Mouse (Mus musculus) kidney, embryonic 16.5 days (tissue): ENCODE measurements around the gene Hopx. TPM values are rescaled to one million over a fixed set of nuclear protein-coding genes. Genes with fewer than 3 reads are reported as not detected.

Source experiments
- ATAC-seq: fragments of 200-750 bp; cut with Nextera tagmentation; 2 replicates; pipeline ENCODE4 v1.8.0; 2017; ENCODE audit warnings: moderate TSS enrichment; ENCODE audit not compliant: low FRiP score, low TSS enrichment
- H3K27ac ChIP-seq: fragments of 300-500 bp; sonication (generic); 2 replicates; pipeline ENCODE4 v1.5.1; 2014; ENCODE audit warnings: low read length
- H3K27me3 ChIP-seq: fragments of 300-500 bp; sonication (generic); 2 replicates; pipeline ENCODE4 v1.6.1; 2014; ENCODE audit warnings: low read length, control low read depth, mixed read lengths; ENCODE audit not compliant: insufficient read depth
- H3K36me3 ChIP-seq: fragments of 300-500 bp; sonication (generic); 2 replicates; pipeline ENCODE4 v1.6.1; 2014; ENCODE audit warnings: low read length, control low read depth, mixed read lengths; ENCODE audit not compliant: insufficient read depth
- H3K4me1 ChIP-seq: fragments of 300-500 bp; sonication (generic); 2 replicates; pipeline ENCODE4 v1.6.1; 2014; ENCODE audit warnings: low read length, control low read depth, mixed read lengths; ENCODE audit not compliant: insufficient read depth
- H3K4me2 ChIP-seq: fragments of 300-500 bp; sonication (generic); replicated peaks from 2 replicates; pipeline ENCODE4 v1.6.1; 2014; ENCODE audit warnings: low read depth, low read length
- H3K4me3 ChIP-seq: fragments of 300-500 bp; sonication (generic); 2 replicates; pipeline ENCODE4 v1.5.1; 2014; ENCODE audit warnings: mild to moderate bottlenecking, low read length
- H3K9ac ChIP-seq: fragments of 300-500 bp; sonication (generic); replicated peaks from 2 replicates; pipeline ENCODE4 v1.6.1; 2014; ENCODE audit warnings: low read length
- H3K9me3 ChIP-seq: fragments of 300-500 bp; sonication (generic); 2 replicates; pipeline ENCODE4 v1.6.1; 2016; ENCODE audit warnings: low read length, control low read depth
- WGBS: fragments of 180-500 bp; shearing (Covaris S2); extraction: QIAGEN DNeasy Blood & Tissue Kit; methylation state at CpG from one replicate; pipeline ENCODE4 v1.1.7; 2014; 5-methylcytosine and 5-hydroxymethylcytosine counted together
- polyA plus RNA-seq: library from polyadenylated mRNA; unstranded; fragments of >200 nt; fragmentation: Nextera tagmentation; extraction: Ambion mirVana; gene quantifications from 2 replicates; pipeline ENCODE4 v1.2.1, GENCODE M21; 2015

Hopx gene
- polyA plus RNA-seq, 1 experiment from 2014 or later, result 1.8 TPM

DNA sequence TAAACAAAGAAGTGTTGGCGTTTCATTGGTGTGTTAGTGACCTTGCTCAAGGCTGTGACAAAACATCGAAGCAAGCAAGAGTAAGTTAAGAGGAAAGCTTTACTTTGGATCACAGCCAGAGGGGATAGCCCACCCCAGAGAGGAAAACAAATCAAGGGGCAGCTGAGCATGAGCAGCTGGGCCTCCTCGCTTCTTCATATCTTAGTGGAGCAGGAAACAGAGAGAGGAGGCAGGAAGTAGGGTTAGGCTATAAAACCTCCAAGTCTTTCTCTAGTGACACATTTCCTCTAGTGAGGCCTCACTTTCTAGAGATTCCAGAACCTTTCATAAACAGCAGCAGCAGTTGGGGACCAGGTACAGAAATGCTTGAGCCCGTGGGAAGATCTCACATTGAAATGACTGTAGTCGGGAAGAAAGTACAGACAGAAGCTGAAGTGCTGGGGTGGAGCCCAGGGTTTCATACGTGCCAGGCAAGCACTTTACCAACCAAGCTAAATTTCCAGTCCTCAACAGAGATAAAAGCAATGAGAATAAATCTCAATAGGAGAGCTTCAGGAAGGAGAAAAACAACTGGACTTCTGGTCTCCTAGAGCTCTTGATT, 33.2 kb upstream of the Hopx start:
- no peaks in the 10 kb centered on the region for H3K4me1 ChIP-seq
- no peaks in the 10 kb centered on the region for H3K36me3 ChIP-seq
- no peak overlapping the region for H3K4me3 ChIP-seq
- H3K9me3 ChIP-seq, result no peaks in the 10 kb centered on the region
- H3K9ac ChIP-seq, result no peak overlapping the region
- no peaks in the 10 kb centered on the region for H3K27me3 ChIP-seq
- H3K4me2 ChIP-seq, result no peak overlapping the region
- peak overlapping the region; percentile 83 for H3K27ac ChIP-seq
- WGBS, result 46% methylated on average over 6 of the region's 6 CpGs
- peak; percentile 91 for ATAC-seq

DNA sequence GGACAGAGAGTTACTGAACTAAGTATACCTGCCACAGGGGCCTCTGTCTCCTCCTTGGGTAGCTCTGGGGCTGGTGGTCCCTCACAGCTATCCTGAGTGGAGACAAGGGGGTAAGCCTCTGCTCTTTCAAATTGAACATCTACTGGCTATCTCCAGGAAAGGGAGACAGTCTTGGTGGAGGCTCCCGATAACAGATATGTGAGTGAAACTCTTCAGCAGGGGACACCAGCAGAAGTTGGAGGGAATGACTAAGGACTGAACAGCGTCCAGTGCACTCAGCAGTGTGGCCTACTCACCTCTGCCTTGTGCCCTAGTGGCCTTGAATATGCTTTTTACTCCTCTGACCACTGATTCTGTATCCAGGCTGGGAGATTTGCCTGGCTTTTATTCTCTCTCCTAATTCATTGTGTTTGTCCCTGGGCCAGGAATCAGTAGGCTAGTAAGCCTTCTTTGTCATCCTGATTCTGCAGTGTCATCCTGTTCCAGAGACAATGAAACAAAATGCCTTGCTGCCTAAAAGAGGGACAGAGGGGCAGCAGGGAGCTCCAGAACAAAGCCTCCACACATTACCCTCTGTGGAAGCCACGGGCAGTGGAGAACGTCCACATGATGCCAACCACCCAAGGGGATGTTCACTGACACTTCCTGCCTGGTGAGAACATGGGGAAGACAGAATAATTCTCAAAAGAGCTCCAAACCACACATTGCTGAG, 31.7 kb upstream of the Hopx start:
- ATAC-seq, result no peak
- WGBS, result 82% methylated on average over 4 of the region's 4 CpGs
- Histone ChIP-seq H3K4me1 (no peaks in the 10 kb centered on the region), H3K9me3 (no peaks in the 10 kb centered on the region), H3K36me3 (no peaks in the 10 kb centered on the region), H3K4me2 (no peak overlapping the region), H3K4me3 (no peak overlapping the region), H3K27me3 (no peaks in the 10 kb centered on the region), H3K27ac (peak overlapping the region; percentile 40; the same call in 1 of the 2 replicates), H3K9ac (no peak overlapping the region)

DNA sequence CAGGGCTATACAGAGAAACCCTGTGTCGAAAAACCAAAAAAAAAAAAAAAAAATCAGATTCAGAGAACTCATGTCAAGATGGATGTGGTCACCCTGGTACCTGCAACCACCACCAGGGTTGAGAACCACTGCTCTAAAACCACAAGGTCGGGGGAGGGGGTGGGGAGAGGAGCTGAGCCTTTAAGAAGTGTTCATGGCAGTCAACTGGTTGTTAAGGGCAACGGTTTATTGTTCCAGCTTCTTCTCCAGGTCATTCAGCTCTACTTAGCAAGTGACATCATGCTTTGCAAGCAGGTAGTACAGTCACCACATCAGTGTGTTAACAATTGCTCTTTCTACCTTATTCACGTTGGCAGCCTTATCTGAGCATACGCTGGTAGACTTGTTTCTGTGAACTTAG, 29.7 kb upstream of the Hopx start:
- Histone ChIP-seq H3K36me3 (no peaks in the 10 kb centered on the region), H3K4me2 (no peak overlapping the region), H3K9me3 (no peaks in the 10 kb centered on the region), H3K4me1 (peaks cover 6% of the 10 kb centered on the region), H3K27ac (no peak overlapping the region), H3K9ac (no peak overlapping the region), H3K27me3 (no peaks in the 10 kb centered on the region), H3K4me3 (no peak overlapping the region)
- 68% methylated on average over 4 of the region's 5 CpGs for WGBS
- ATAC-seq, result no peak

DNA sequence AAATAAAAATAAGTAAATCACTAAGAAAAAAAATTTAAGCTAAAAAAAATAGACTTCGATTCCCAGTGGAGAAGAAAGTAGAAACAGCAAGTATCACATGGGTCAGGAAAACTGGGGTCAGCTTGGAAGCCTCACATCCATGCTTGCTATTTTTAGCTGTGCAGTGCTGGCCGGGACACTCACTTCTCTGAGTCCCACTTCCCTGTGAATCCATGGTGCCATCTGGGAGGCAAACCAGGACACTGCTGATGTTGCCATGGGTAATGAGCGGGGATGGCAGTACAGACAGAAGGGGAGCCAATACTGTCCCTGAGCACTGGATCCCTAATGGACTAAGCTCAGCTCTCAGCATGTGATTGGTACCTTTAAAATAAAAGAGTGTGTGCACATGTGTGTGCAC, 28.2 kb upstream of the Hopx start:
- Histone ChIP-seq H3K4me3 (no peak overlapping the region), H3K9ac (no peak overlapping the region), H3K4me2 (no peak overlapping the region), H3K4me1 (peaks cover 6% of the 10 kb centered on the region), H3K27me3 (no peaks in the 10 kb centered on the region), H3K27ac (peak overlapping the region; percentile 15; the same call in 1 of the 2 replicates), H3K9me3 (no peaks in the 10 kb centered on the region), H3K36me3 (no peaks in the 10 kb centered on the region)
- 76% methylated on average over 3 of the region's 3 CpGs for WGBS
- no peak for ATAC-seq

DNA sequence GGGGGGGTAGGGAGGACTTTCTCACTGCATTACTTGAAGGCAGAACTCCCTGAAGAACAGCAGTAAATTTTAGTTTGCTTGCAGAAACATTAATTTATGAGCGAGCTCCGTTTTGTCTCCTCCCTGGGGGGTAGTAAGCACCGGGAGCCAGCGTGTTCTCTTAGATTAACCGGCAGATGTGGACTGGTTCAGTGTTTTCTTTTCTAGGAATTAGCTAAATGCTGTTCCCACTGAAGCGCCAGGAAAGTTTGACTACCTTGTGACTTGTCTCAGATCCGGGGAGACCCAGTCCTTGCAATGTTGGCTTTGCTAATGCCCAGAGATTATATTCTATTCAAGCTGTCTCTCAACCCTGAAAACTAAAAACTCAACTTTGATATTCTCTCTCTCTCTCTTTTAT, 26.4 kb upstream of the Hopx start:
- peak overlapping the region; percentile 43; the same call in 1 of the 2 replicates for H3K27ac ChIP-seq

DNA sequence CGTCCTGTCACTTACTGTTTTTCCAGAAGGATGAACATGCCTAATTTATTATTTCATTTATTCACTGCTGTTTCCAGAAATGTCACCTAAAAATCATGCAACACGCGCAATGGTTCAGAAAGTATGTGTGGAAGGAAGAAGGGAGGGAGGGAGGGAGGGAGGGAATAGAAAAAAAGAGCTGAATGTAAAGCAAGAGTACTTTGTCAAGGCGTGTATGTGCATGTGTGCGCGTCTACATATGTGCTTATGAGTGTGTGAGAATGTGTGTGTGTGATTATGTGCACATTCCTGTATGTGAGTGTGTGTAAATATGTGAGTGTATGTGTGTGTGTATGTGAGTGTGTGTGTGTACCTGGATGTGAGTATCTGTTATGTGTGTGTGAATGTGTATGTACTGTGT, 25.9 kb upstream of the Hopx start:
- peaks cover 8% of the 10 kb centered on the region for H3K4me1 ChIP-seq
- H3K9me3 ChIP-seq, result no peaks in the 10 kb centered on the region
- 59% methylated on average over 6 of the region's 6 CpGs for WGBS
- no peak overlapping the region for H3K4me3 ChIP-seq
- no peak overlapping the region for H3K9ac ChIP-seq
- H3K27me3 ChIP-seq, result no peaks in the 10 kb centered on the region
- H3K36me3 ChIP-seq, result no peaks in the 10 kb centered on the region
- ATAC-seq, result no peak
- no peak overlapping the region for H3K4me2 ChIP-seq
- H3K27ac ChIP-seq, result peak overlapping the region; percentile 45; the same call in 1 of the 2 replicates

More for the DNA sequence above, 26.4 kb upstream of the Hopx start:
- H3K4me2 ChIP-seq, result no peak overlapping the region
- 37% methylated on average over 7 of the region's 7 CpGs for WGBS
- H3K4me1 ChIP-seq, result peaks cover 8% of the 10 kb centered on the region
- no peaks in the 10 kb centered on the region for H3K27me3 ChIP-seq
- no peaks in the 10 kb centered on the region for H3K36me3 ChIP-seq
- H3K9ac ChIP-seq, result no peak overlapping the region
- H3K4me3 ChIP-seq, result no peak overlapping the region
- no peak for ATAC-seq
- no peaks in the 10 kb centered on the region for H3K9me3 ChIP-seq

DNA sequence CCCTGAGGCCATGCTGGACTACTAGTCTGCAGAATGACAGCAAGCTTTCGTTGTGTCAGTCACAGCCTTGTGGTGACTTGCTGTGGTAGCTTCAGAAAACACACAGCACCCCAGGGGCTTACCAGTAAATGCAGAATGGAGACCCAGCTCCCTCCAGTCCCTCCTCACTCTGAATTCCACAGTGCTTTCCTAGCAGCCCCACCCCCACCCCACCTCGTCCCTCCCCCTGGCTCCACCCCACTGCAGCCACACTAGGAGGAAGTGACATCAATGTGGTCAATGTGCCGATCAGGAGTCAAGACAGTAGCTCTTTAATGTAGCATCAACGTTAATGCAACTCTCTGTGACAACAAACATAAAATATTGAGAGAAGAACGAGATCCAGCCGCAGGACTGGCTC, 25.2 kb upstream of the Hopx start:
- 37% methylated on average over 6 of the region's 6 CpGs for WGBS
- 0 out of 2 replicates have a peak overlapping the region, but pooled peaks have one; percentile 27 for H3K9ac ChIP-seq
- H3K27ac ChIP-seq, result peak overlapping the region; percentile 45
- H3K4me1 ChIP-seq, result peaks cover 8% of the 10 kb centered on the region
- H3K36me3 ChIP-seq, result no peaks in the 10 kb centered on the region
- peak; percentile 28; the same call in 1 of the 2 replicates for ATAC-seq
- peak overlapping the region; percentile 18 for H3K4me3 ChIP-seq
- H3K9me3 ChIP-seq, result no peaks in the 10 kb centered on the region
- peak overlapping the region; percentile 44 for H3K4me2 ChIP-seq
- no peaks in the 10 kb centered on the region for H3K27me3 ChIP-seq

DNA sequence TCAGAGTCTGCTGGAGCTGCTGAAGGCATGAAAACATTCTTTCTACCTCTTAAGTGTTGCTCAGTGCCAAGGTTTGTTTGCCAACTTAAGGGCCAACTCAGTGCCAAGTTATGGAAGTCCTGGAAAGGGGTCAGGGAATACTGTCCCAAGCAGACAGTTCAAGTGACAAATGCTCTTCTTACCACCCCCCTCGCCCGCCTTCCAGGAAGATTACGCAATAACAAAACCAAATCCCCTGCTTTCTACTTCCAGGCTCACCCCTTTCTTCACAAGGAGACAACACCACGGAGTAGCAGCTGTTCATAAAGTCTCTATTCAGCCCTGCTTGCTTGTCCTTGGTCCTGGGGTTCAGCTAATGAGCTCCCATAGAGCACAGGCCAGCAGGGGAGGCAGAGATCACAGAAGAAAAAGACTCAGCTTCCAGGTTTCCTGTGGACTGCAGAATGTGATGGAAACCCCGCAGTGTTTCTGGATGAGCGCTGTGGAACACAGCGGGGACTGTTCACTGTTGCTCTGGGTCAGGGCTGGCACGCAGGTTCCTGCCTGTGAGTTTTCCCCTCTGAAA, 22.9 kb upstream of the Hopx start:
- Histone ChIP-seq H3K27ac (no peak overlapping the region), H3K9ac (no peak overlapping the region), H3K4me2 (no peak overlapping the region), H3K4me1 (peaks cover 8% of the 10 kb centered on the region), H3K9me3 (no peaks in the 10 kb centered on the region), H3K36me3 (no peaks in the 10 kb centered on the region), H3K4me3 (no peak overlapping the region), H3K27me3 (no peaks in the 10 kb centered on the region)
- ATAC-seq, result no peak
- WGBS, result 76% methylated on average over 8 of the region's 8 CpGs

DNA sequence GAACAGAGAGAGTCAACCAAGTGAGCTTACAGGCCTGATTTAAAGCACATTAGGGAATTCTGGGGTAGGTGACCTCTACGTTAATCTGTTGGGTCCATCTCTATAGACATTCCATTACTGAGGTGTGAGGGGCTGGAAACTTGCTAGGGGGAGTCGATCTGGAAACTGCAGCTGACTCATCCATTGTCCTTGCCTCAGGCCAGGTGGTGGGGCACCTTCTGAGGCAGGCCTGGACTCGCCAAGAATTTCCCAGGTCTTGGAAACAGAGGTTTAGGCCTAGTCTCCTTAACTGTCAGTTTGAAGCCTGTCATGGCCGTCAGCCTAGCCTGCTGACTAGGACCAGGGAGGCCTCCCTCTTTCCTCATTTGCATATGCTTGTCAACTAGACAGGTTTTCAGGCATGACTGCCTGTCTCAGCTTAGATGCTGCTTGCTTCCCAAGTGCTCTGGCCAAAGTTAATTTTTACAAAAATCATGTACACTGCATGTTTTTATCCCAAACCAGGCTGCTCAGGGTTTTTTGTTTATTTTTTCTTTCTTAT, 21.8 kb upstream of the Hopx start:
- 0 out of 2 replicates have a peak, but pooled peaks have one; percentile 10 for ATAC-seq
- Histone ChIP-seq H3K27me3 (no peaks in the 10 kb centered on the region), H3K27ac (no peak overlapping the region), H3K36me3 (no peaks in the 10 kb centered on the region), H3K9ac (no peak overlapping the region), H3K9me3 (no peaks in the 10 kb centered on the region), H3K4me3 (no peak overlapping the region), H3K4me2 (no peak overlapping the region), H3K4me1 (peaks cover 8% of the 10 kb centered on the region)
- 53% methylated on average over 4 of the region's 4 CpGs for WGBS

DNA sequence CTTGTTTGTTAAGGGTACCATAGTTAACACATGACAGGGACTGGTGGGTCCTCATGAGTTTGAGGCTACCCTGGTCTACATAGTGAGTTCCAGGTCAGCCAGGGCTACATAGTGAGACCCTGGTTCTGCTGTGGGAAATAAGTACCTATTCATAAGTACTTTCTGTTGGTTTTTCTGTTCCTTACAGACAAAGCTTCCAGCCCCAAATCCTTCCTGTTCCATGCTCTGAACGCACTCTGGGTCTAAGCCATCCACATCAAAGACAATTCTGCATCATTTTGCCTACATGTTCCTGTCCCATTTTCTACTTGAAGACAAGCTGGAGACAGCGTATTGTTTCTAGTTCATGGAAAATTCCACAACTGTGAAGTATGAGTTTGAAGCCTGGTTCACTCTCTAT, 20.0 kb upstream of the Hopx start:
- peaks cover 4% of the 10 kb centered on the region for H3K4me1 ChIP-seq
- WGBS, result 85% methylated on average over 2 of the region's 2 CpGs
- no peak for ATAC-seq
- H3K9ac ChIP-seq, result no peak overlapping the region
- H3K9me3 ChIP-seq, result no peaks in the 10 kb centered on the region
- H3K27me3 ChIP-seq, result no peaks in the 10 kb centered on the region
- H3K36me3 ChIP-seq, result no peaks in the 10 kb centered on the region
- H3K27ac ChIP-seq, result no peak overlapping the region
- no peak overlapping the region for H3K4me2 ChIP-seq
- H3K4me3 ChIP-seq, result no peak overlapping the region
